Mouse (Mus musculus): ENCODE results near the gene Tk2. TPM values are rescaled to one million over a fixed set of nuclear protein-coding genes. Genes with fewer than 3 reads are reported as not detected.

Gene Tk2
- polyA plus RNA-seq, 1 experiment from 2014 or later = 23.9 TPM

DNA sequence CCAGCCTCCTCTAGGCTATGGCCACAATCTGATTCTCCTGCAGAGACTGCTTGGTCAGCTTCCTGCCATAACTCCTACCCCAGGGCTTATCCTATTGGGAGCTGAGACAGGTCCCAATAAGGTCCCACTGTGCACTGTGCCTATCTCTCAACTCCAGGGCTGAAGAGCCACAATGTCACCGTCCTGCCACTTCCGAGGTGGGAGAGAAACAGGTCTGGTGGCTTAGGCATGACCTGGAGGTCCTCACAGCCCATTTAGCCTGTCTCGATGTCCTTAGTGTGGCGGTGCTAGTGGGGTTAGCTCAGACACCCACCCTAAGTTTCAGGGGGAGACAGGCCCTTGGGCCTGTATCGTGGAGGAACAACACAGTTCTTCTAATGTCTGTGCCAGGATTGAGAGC lies 30.8 kb downstream of the Tk2 start:
- DNase-seq (ENCODE audit: low spot score) (no peak), ATAC-seq (replicated peaks; ENCODE audit: insufficient number of reproducible peaks, low FRiP score, low TSS enrichment, low read depth) (no peak)
- Histone ChIP-seq H3K4me3 (ENCODE audit: low read depth, low read length) (no peak overlapping the region), H3K27ac (replicated peaks; ENCODE audit: low read depth, low read length) (no peak overlapping the region), H3K4me2 (ENCODE audit: low read depth, low read length) (no peak overlapping the region), H3K4me1 (ENCODE audit: control insufficient read depth, insufficient read depth, low read length) (no peaks in the 10 kb centered on the region), H3K9me3 (replicated peaks; ENCODE audit: control insufficient read depth, low read length) (no peaks in the 10 kb centered on the region), H3K36me3 (replicated peaks; ENCODE audit: control insufficient read depth, insufficient read depth, low read depth, low read length) (no peaks in the 10 kb centered on the region), H3K9ac (replicated peaks; ENCODE audit: low read length) (no peak overlapping the region), H3K27me3 (ENCODE audit: control insufficient read depth, insufficient read depth, low read length) (no peaks in the 10 kb centered on the region)
- WGBS = 91% methylated on average over 5 of the region's 5 CpGs

DNA sequence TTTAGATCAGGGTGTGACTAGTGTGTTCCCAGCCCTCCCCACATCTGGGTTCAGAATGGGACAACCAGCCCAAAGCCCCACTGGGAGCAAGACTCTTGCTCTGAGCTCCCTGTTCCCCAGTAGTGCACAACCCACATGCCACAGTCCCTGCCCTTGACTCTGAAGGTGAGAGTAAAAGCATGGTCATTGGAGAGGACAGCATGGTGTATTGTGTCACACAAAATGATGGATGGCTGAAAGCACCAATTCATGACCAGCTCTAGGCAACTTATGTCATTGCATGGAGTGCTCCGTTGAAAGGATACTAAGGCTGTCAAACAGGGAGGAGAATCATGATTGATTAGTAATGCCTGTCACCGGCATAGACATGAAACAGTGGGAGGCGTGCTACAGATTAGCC lies 43.1 kb downstream of the Tk2 start:
- no peaks in the 10 kb centered on the region for H3K36me3 ChIP-seq (replicated peaks; ENCODE audit: control insufficient read depth, insufficient read depth, low read depth, low read length)
- H3K4me1 ChIP-seq (ENCODE audit: control insufficient read depth, insufficient read depth, low read length) = no peaks in the 10 kb centered on the region
- no peaks in the 10 kb centered on the region for H3K9me3 ChIP-seq (replicated peaks; ENCODE audit: control insufficient read depth, low read length)
- no peaks in the 10 kb centered on the region for H3K27me3 ChIP-seq (ENCODE audit: control insufficient read depth, insufficient read depth, low read length)
- H3K27ac ChIP-seq (replicated peaks; ENCODE audit: low read depth, low read length) = no peak overlapping the region
- DNase-seq (ENCODE audit: low spot score) (no peak), ATAC-seq (replicated peaks; ENCODE audit: insufficient number of reproducible peaks, low FRiP score, low TSS enrichment, low read depth) (no peak)
- 75% methylated on average over 3 of the region's 3 CpGs for WGBS
- H3K9ac ChIP-seq (replicated peaks; ENCODE audit: low read length) = no peak overlapping the region
- H3K4me3 ChIP-seq (ENCODE audit: low read depth, low read length) = no peak overlapping the region
- H3K4me2 ChIP-seq (ENCODE audit: low read depth, low read length) = no peak overlapping the region

DNA sequence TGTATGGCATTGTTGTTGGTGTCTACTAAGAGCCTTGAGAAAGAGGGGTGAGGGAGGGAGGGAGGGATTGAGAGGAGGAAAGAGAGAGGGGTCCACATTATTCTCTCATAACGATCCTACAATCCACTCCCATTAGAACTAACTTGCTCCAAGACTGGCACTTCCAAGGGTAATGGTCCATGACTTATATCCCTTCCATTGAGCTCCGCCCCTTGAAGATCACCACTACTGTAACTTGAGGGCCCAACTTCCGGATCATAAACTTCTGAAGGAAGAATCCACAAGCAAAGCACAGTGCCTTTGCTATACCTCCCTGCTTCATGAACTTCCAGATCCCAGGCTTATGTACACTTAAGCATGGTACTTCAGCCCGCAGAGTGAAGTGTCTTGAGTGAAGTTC lies 46.0 kb downstream of the Tk2 start:
- WGBS = 89% methylated on average over 4 of the region's 4 CpGs
- Histone ChIP-seq H3K27me3 (ENCODE audit: control insufficient read depth, insufficient read depth, low read length) (no peaks in the 10 kb centered on the region), H3K9ac (replicated peaks; ENCODE audit: low read length) (no peak overlapping the region)

DNA sequence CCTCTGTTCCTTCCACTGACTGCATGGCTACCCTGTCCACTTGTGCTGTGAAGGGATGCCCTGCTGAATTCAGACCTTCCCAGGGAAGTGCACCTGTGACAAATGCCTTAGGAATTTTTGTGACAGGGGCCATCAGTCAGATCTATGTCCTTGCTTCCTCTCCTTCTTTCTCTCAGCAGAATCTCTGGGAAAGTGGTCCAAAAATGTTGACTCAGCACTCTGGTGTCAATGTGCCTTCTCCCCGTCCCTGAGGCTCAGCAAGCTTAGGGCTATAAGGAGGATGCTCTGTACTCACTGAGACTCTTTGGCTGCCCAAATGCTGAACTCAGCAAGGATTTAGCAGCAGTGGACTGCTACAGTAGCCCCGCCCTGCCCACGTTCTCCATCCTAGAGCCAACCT lies 46.7 kb downstream of the Tk2 start:
- Histone ChIP-seq H3K4me1 (ENCODE audit: control insufficient read depth, insufficient read depth, low read length) (no peaks in the 10 kb centered on the region), H3K4me2 (ENCODE audit: low read depth, low read length) (no peak overlapping the region), H3K9ac (replicated peaks; ENCODE audit: low read length) (no peak overlapping the region), H3K4me3 (ENCODE audit: low read depth, low read length) (no peak overlapping the region), H3K9me3 (replicated peaks; ENCODE audit: control insufficient read depth, low read length) (no peaks in the 10 kb centered on the region), H3K27me3 (ENCODE audit: control insufficient read depth, insufficient read depth, low read length) (no peaks in the 10 kb centered on the region), H3K36me3 (replicated peaks; ENCODE audit: control insufficient read depth, insufficient read depth, low read depth, low read length) (no peaks in the 10 kb centered on the region), H3K27ac (replicated peaks; ENCODE audit: low read depth, low read length) (no peak overlapping the region)
- ATAC-seq (replicated peaks; ENCODE audit: insufficient number of reproducible peaks, low FRiP score, low TSS enrichment, low read depth) = no peak
- 74% methylated on average over 3 of the region's 3 CpGs for WGBS
- no peak for DNase-seq (ENCODE audit: low spot score)

More for the DNA sequence above, 46.0 kb downstream of the Tk2 start:
- DNase-seq (ENCODE audit: low spot score) (no peak), ATAC-seq (replicated peaks; ENCODE audit: insufficient number of reproducible peaks, low FRiP score, low TSS enrichment, low read depth) (no peak)
- Histone ChIP-seq H3K9me3 (replicated peaks; ENCODE audit: control insufficient read depth, low read length) (no peaks in the 10 kb centered on the region), H3K4me2 (ENCODE audit: low read depth, low read length) (no peak overlapping the region), H3K27ac (replicated peaks; ENCODE audit: low read depth, low read length) (no peak overlapping the region), H3K4me1 (ENCODE audit: control insufficient read depth, insufficient read depth, low read length) (no peaks in the 10 kb centered on the region), H3K4me3 (ENCODE audit: low read depth, low read length) (no peak overlapping the region), H3K36me3 (replicated peaks; ENCODE audit: control insufficient read depth, insufficient read depth, low read depth, low read length) (no peaks in the 10 kb centered on the region)

DNA sequence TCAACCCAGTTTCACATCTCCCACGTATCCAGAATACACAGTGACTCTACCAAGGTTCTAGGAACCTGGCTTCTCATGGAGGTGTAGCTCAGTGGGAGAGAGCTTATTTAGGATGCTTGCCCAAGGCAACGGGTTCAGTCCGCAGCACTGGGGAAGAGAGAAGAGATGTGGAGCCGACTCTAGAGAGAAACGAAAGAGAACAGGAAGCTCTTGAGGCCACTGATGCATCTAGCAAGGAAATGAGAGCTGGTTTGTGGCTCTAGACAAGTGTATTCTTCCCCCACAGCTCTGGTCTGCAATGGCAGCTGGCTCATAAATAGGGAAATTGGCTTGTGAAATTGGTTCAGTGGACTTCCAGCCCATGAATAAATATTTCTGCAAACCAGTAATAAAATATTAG lies 48.6 kb downstream of the Tk2 start:
- no peaks in the 10 kb centered on the region for H3K36me3 ChIP-seq (replicated peaks; ENCODE audit: control insufficient read depth, insufficient read depth, low read depth, low read length)
- no peak overlapping the region for H3K4me3 ChIP-seq (ENCODE audit: low read depth, low read length)
- H3K4me1 ChIP-seq (ENCODE audit: control insufficient read depth, insufficient read depth, low read length) = no peaks in the 10 kb centered on the region
- DNase-seq (ENCODE audit: low spot score) (no peak), ATAC-seq (replicated peaks; ENCODE audit: insufficient number of reproducible peaks, low FRiP score, low TSS enrichment, low read depth) (no peak)
- 80% methylated on average over 5 of the region's 5 CpGs for WGBS
- no peak overlapping the region for H3K9ac ChIP-seq (replicated peaks; ENCODE audit: low read length)
- H3K27me3 ChIP-seq (ENCODE audit: control insufficient read depth, insufficient read depth, low read length) = no peaks in the 10 kb centered on the region
- no peak overlapping the region for H3K4me2 ChIP-seq (ENCODE audit: low read depth, low read length)
- no peaks in the 10 kb centered on the region for H3K9me3 ChIP-seq (replicated peaks; ENCODE audit: control insufficient read depth, low read length)
- no peak overlapping the region for H3K27ac ChIP-seq (replicated peaks; ENCODE audit: low read depth, low read length)

DNA sequence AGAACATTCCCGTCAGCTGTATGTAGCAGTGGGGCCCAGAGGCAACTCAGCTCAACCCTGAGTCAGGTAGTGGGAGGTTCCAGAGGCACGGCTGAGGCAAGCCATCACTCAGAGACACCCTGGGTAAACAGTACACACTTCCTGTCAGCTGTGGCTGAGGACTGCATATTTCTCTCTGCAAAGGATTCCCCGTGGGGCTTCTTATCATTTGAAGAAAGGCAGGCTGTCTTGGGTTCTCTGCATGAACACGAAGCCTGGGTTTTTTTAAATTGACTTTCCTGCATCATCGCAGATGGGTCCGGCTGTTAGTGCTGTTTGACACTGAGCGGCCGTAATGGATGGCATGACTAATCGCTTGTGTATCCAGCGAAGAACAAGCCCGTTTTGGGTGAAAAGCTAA lies 56.9 kb downstream of the Tk2 start:
- DNase-seq (ENCODE audit: low spot score) (peak; percentile 22), ATAC-seq (replicated peaks; ENCODE audit: insufficient number of reproducible peaks, low FRiP score, low TSS enrichment, low read depth) (no peak; the same call in 1 of the 2 replicates)
- no peaks in the 10 kb centered on the region for H3K4me1 ChIP-seq (ENCODE audit: control insufficient read depth, insufficient read depth, low read length)
- WGBS = 33% methylated on average over 11 of the region's 11 CpGs
- no peaks in the 10 kb centered on the region for H3K27me3 ChIP-seq (ENCODE audit: control insufficient read depth, insufficient read depth, low read length)
- H3K4me2 ChIP-seq (ENCODE audit: low read depth, low read length) = no peak overlapping the region
- no peak overlapping the region for H3K27ac ChIP-seq (replicated peaks; ENCODE audit: low read depth, low read length)
- H3K9me3 ChIP-seq (replicated peaks; ENCODE audit: control insufficient read depth, low read length) = no peaks in the 10 kb centered on the region
- H3K36me3 ChIP-seq (replicated peaks; ENCODE audit: control insufficient read depth, insufficient read depth, low read depth, low read length) = no peaks in the 10 kb centered on the region
- no peak overlapping the region for H3K9ac ChIP-seq (replicated peaks; ENCODE audit: low read length)
- no peak overlapping the region for H3K4me3 ChIP-seq (ENCODE audit: low read depth, low read length)

DNA sequence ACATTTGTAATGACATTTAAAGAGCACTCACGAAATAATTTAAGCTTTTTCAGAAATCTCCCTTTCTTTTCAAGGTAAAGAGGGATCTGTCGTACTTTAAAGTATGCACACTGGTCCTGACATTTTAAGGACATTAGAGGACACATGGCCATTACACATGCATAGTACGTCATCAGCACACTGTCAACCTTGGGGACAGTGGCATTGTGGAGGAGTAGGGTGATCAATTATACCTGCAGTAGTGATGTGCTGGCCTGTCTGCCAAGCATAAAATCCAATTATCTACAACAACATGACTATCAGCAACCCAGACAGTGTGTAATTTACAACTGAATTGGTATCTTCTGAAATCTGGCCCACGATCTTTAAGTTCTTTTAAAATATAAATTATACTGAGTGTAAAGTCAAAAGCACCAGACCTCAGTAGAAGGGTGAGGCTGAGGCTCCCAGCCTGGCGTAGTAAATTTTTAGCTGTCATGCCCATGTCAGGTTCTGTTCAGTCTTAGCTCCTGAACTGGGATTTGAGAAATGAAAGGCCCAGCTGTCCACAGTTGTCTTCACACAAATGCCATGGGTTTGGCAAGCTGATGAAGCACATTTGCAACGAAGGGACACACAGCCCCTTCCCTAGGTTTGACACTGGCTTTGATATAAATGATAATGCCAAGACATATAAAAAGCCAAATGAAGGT lies 57.4 kb downstream of the Tk2 start:
- Histone ChIP-seq H3K27me3 (ENCODE audit: control insufficient read depth, insufficient read depth, low read length) (no peaks in the 10 kb centered on the region), H3K36me3 (replicated peaks; ENCODE audit: control insufficient read depth, insufficient read depth, low read depth, low read length) (no peaks in the 10 kb centered on the region), H3K9me3 (replicated peaks; ENCODE audit: control insufficient read depth, low read length) (no peaks in the 10 kb centered on the region), H3K27ac (replicated peaks; ENCODE audit: low read depth, low read length) (no peak overlapping the region), H3K4me3 (ENCODE audit: low read depth, low read length) (no peak overlapping the region), H3K4me2 (ENCODE audit: low read depth, low read length) (no peak overlapping the region), H3K9ac (replicated peaks; ENCODE audit: low read length) (no peak overlapping the region), H3K4me1 (ENCODE audit: control insufficient read depth, insufficient read depth, low read length) (no peaks in the 10 kb centered on the region)
- 81% methylated on average over 6 of the region's 6 CpGs for WGBS
- DNase-seq (ENCODE audit: low spot score) (no peak), ATAC-seq (replicated peaks; ENCODE audit: insufficient number of reproducible peaks, low FRiP score, low TSS enrichment, low read depth) (no peak)

DNA sequence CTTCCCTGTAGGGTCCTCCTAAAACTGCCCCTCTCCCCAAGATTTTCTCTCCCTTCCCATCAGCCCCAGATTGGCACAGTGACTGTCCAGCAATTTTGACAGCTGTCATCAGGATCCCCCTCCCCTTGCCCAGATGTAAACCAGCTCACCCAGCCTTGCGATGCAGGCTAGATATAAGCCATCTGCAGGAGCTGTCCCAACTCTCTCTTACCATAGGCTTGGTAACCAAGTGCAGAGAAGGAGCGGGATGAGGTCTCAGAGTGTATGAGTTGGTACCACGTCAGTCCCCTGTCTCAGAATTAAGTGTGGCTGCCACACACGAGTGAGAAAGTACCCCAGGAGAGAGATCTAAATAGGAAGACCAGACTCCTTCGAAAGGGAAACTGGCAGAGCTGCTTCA lies 59.9 kb downstream of the Tk2 start:
- 66% methylated on average over 5 of the region's 5 CpGs for WGBS
- DNase-seq (ENCODE audit: low spot score) = no peak
- no peak for ATAC-seq (replicated peaks; ENCODE audit: insufficient number of reproducible peaks, low FRiP score, low TSS enrichment, low read depth)

More for the DNA sequence above, 59.9 kb downstream of the Tk2 start:
- Histone ChIP-seq H3K9me3 (replicated peaks; ENCODE audit: control insufficient read depth, low read length) (no peaks in the 10 kb centered on the region), H3K9ac (replicated peaks; ENCODE audit: low read length) (no peak overlapping the region), H3K4me2 (ENCODE audit: low read depth, low read length) (no peak overlapping the region), H3K36me3 (replicated peaks; ENCODE audit: control insufficient read depth, insufficient read depth, low read depth, low read length) (no peaks in the 10 kb centered on the region), H3K4me3 (ENCODE audit: low read depth, low read length) (no peak overlapping the region), H3K4me1 (ENCODE audit: control insufficient read depth, insufficient read depth, low read length) (no peaks in the 10 kb centered on the region), H3K27me3 (ENCODE audit: control insufficient read depth, insufficient read depth, low read length) (no peaks in the 10 kb centered on the region), H3K27ac (replicated peaks; ENCODE audit: low read depth, low read length) (no peak overlapping the region)

Data from embryonic facial prominence, embryonic 11.5 days (tissue).